Mouse (Mus musculus) stomach, embryonic 14.5 days (tissue): ENCODE measurements around the gene Rpap1. TPM values are rescaled to one million over a fixed set of nuclear protein-coding genes. Genes with fewer than 3 reads are reported as not detected.
A peak's percentile ranks its signal among the peaks of the same experiment; 100 is the strongest.

ENCODE experiments used
- ATAC-seq: fragments of 200-750 bp; cut with Nextera tagmentation; 2 replicates; pipeline ENCODE4 v1.8.0; 2017; ENCODE audit warnings: low read depth, moderate TSS enrichment; ENCODE audit not compliant: insufficient number of reproducible peaks, insufficient read depth, low FRiP score
- H3K27ac ChIP-seq: fragments of 300-500 bp; sonication (generic); 2 replicates; pipeline ENCODE4 v1.5.1; 2014; ENCODE audit warnings: mild to moderate bottlenecking, low read length, moderate library complexity, mixed read lengths
- H3K27me3 ChIP-seq: fragments of 300-500 bp; sonication (generic); 2 replicates; pipeline ENCODE4 v1.6.1; 2014; ENCODE audit warnings: low read length, control low read depth, mixed read lengths; ENCODE audit not compliant: control insufficient read depth, insufficient read depth
- H3K36me3 ChIP-seq: fragments of 300-500 bp; sonication (generic); 2 replicates; pipeline ENCODE4 v1.6.1; 2014; ENCODE audit warnings: mild to moderate bottlenecking, control low read depth, low read length, moderate library complexity, mixed read lengths; ENCODE audit not compliant: control insufficient read depth, insufficient read depth
- H3K4me1 ChIP-seq: fragments of 300-500 bp; sonication (generic); 2 replicates; pipeline ENCODE4 v1.6.1; 2014; ENCODE audit warnings: low read length, control low read depth, mixed read lengths; ENCODE audit not compliant: control insufficient read depth, insufficient read depth
- H3K4me2 ChIP-seq: fragments of 300-500 bp; sonication (generic); replicated peaks from 2 replicates; pipeline ENCODE4 v1.6.1; 2014; ENCODE audit warnings: low read depth, low read length, control low read depth
- H3K4me3 ChIP-seq: fragments of 300-500 bp; sonication (generic); 2 replicates; pipeline ENCODE4 v1.5.1; 2014; ENCODE audit warnings: low read depth, low read length, control low read depth
- H3K9ac ChIP-seq: fragments of 300-500 bp; sonication (generic); replicated peaks from 2 replicates; pipeline ENCODE4 v1.6.1; 2014; ENCODE audit warnings: low read depth, mild to moderate bottlenecking, control low read depth, low read length, moderate library complexity, mixed read lengths
- H3K9me3 ChIP-seq: fragments of 300-500 bp; sonication (generic); 2 replicates; pipeline ENCODE4 v1.6.1; 2016; ENCODE audit warnings: low read depth, low read length, control low read depth; ENCODE audit not compliant: control insufficient read depth
- WGBS: fragments of 180-500 bp; shearing (Covaris S2); extraction: QIAGEN DNeasy Blood & Tissue Kit; methylation state at CpG from one replicate; pipeline ENCODE4 v1.1.7; 2014; 5-methylcytosine and 5-hydroxymethylcytosine counted together
- polyA plus RNA-seq: library from polyadenylated mRNA; unstranded; fragments of >200 nt; fragmentation: Nextera tagmentation; extraction: Ambion mirVana; gene quantifications from 2 replicates; pipeline ENCODE4 v1.2.1, GENCODE M21; 2014

Gene Rpap1
- polyA plus RNA-seq: 26.6 and 28.2 TPM in 2 replicates

- peak; percentile 88 for ATAC-seq
- peaks cover 9% of the 10 kb centered on the region for H3K36me3 ChIP-seq
- H3K9ac ChIP-seq: peak within 1 kb of the TSS; percentile 39
- WGBS: under 1% methylated on average over 44 of the region's 44 CpGs
- no peaks in the 10 kb centered on the region for H3K27me3 ChIP-seq
- peaks cover 6% of the 10 kb centered on the region; the same call in 1 of the 2 replicates for H3K4me1 ChIP-seq
- peak within 1 kb of the TSS; percentile 73; the same call in 1 of the 2 replicates for H3K27ac ChIP-seq
- H3K9me3 ChIP-seq: no peaks in the 10 kb centered on the region
- H3K4me2 ChIP-seq: peak within 1 kb of the TSS; percentile 44
- peak within 1 kb of the TSS; percentile 40 for H3K4me3 ChIP-seq
Measured at GRCm38 (mm10) chr2:119787206-119787883, at the start of gene Rpap1. Gene Rpap1, minus strand, starts transcription at chr2:119787537.

- Histone ChIP-seq H3K27me3 (no peaks in the 10 kb centered on the region), H3K4me2 (no peak overlapping the region), H3K4me3 (no peak overlapping the region), H3K36me3 (no peaks in the 10 kb centered on the region), H3K4me1 (no peaks in the 10 kb centered on the region), H3K9me3 (no peaks in the 10 kb centered on the region), H3K27ac (no peak overlapping the region), H3K9ac (no peak overlapping the region)
- 85% methylated on average over 4 of the region's 4 CpGs for WGBS
- ATAC-seq: no peak
Measured at GRCm38 (mm10) chr2:119834231-119834630, 46.9 kb upstream of the Rpap1 start.

- H3K4me3 ChIP-seq: no peak overlapping the region
- 71% methylated on average over 2 of the region's 2 CpGs for WGBS
- H3K36me3 ChIP-seq: no peaks in the 10 kb centered on the region
- H3K4me1 ChIP-seq: no peaks in the 10 kb centered on the region
- ATAC-seq: no peak
- H3K27me3 ChIP-seq: no peaks in the 10 kb centered on the region
- H3K9me3 ChIP-seq: no peaks in the 10 kb centered on the region
- no peak overlapping the region for H3K27ac ChIP-seq
- H3K4me2 ChIP-seq: no peak overlapping the region
- H3K9ac ChIP-seq: no peak overlapping the region
Measured at GRCm38 (mm10) chr2:119830579-119830978, 43.2 kb upstream of the Rpap1 start.

GRCm38 (mm10) chr2:119821136-119821535, 33.8 kb upstream of the Rpap1 start:
- Histone ChIP-seq H3K27ac (no peak overlapping the region), H3K9ac (no peak overlapping the region), H3K4me3 (no peak overlapping the region), H3K27me3 (no peaks in the 10 kb centered on the region), H3K9me3 (no peaks in the 10 kb centered on the region), H3K36me3 (peaks cover 10% of the 10 kb centered on the region), H3K4me1 (no peaks in the 10 kb centered on the region), H3K4me2 (no peak overlapping the region)
- ATAC-seq: no peak
- 83% methylated on average over 9 of the region's 9 CpGs for WGBS

GRCm38 (mm10) chr2:119818668-119819272, 31.4 kb upstream of the Rpap1 start:
- Histone ChIP-seq H3K27me3 (no peaks in the 10 kb centered on the region), H3K4me1 (no peaks in the 10 kb centered on the region), H3K4me3 (no peak overlapping the region), H3K27ac (peak overlapping the region; percentile 41; the same call in 1 of the 2 replicates), H3K4me2 (no peak overlapping the region), H3K9ac (no peak overlapping the region), H3K36me3 (peaks cover 17% of the 10 kb centered on the region), H3K9me3 (no peaks in the 10 kb centered on the region)
- WGBS: 33% methylated on average over 9 of the region's 9 CpGs
- ATAC-seq: peak; percentile 59

GRCm38 (mm10) chr2:119817047-119817446, 29.7 kb upstream of the Rpap1 start:
- Histone ChIP-seq H3K9me3 (no peaks in the 10 kb centered on the region), H3K36me3 (peaks cover 25% of the 10 kb centered on the region), H3K4me2 (no peak overlapping the region), H3K4me3 (no peak overlapping the region), H3K9ac (no peak overlapping the region), H3K27me3 (no peaks in the 10 kb centered on the region), H3K4me1 (no peaks in the 10 kb centered on the region), H3K27ac (no peak overlapping the region)
- WGBS: 84% methylated on average over 5 of the region's 5 CpGs
- ATAC-seq: 0 out of 2 replicates have a peak, but pooled peaks have one; percentile 10

GRCm38 (mm10) chr2:119816611-119817010, 29.3 kb upstream of the Rpap1 start:
- H3K4me2 ChIP-seq: no peak overlapping the region

GRCm38 (mm10) chr2:119814376-119814933, 27.1 kb upstream of the Rpap1 start:
- Histone ChIP-seq H3K9ac (no peak overlapping the region), H3K9me3 (no peaks in the 10 kb centered on the region), H3K4me3 (no peak overlapping the region), H3K27me3 (no peaks in the 10 kb centered on the region), H3K27ac (no peak overlapping the region), H3K36me3 (peaks cover 42% of the 10 kb centered on the region), H3K4me2 (no peak overlapping the region), H3K4me1 (no peaks in the 10 kb centered on the region)
- ATAC-seq: no peak
- 58% methylated on average over 7 of the region's 7 CpGs for WGBS

More at GRCm38 (mm10) chr2:119816611-119817010, 29.3 kb upstream of the Rpap1 start:
- Histone ChIP-seq H3K9ac (no peak overlapping the region), H3K27ac (no peak overlapping the region), H3K36me3 (peaks cover 29% of the 10 kb centered on the region), H3K4me3 (no peak overlapping the region), H3K9me3 (no peaks in the 10 kb centered on the region), H3K27me3 (no peaks in the 10 kb centered on the region), H3K4me1 (no peaks in the 10 kb centered on the region)
- no peak for ATAC-seq
- WGBS: 91% methylated on average over 13 of the region's 13 CpGs
